27 mouse cellular contexts compared by ENCODE assay signal in the genomic region with DNA sequence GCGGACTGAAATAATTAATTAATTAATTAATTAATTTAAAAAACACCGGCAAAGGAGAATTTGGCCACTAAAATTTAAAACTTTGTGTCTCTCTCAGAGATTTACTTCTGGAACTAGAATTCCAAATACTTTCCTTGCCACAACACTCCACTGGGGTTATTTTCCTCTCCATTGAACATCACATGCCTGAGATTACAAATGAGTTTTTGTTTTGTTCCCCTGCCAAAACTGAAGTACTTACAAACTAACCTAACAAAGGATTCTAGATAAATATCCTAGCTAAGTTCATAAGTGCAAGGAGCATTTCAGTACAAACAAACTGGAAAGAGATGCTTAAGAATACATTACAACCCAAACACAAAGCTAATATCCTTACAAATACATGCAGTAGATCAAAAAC.
"Had no signal": no experiment of that assay in that cellular context is flagged by ENCODE, and none has a peak within 500 bp of the region (broad histone marks: within the 10 kb centered on the region; RNA-seq: fewer than 3 reads in every experiment).

No protein-coding gene starts in this region.

- H3K9ac ChIP-seq: heart, embryonic 13.5 days; heart, embryonic 15.5 days; hindbrain, embryonic 13.5 days; intestine, embryonic 15.5 days; kidney, embryonic 15.5 days; limb, embryonic 12.5 days; liver, embryonic 13.5 days had no signal

- H3K4me1 ChIP-seq: heart, embryonic 13.5 days; heart, embryonic 15.5 days; hindbrain, embryonic 13.5 days; intestine, embryonic 15.5 days; kidney, embryonic 15.5 days; limb, embryonic 10.5 days; limb, embryonic 12.5 days; liver, embryonic 13.5 days had no signal

- ATAC-seq: hindbrain, embryonic 16.5 days; inflammation-experienced regulatory T-cells, adult 6 months; intestine, embryonic 15.5 days; intestine, postnatal 0 days had no signal

- H3K9me3 ChIP-seq: heart, embryonic 13.5 days; heart, embryonic 15.5 days; hindbrain, embryonic 13.5 days; intestine, embryonic 15.5 days; kidney, embryonic 15.5 days; limb, embryonic 10.5 days; limb, embryonic 12.5 days; liver, embryonic 13.5 days had no signal

- H3K27ac ChIP-seq: heart, adult 2 months; heart, embryonic 13.5 days; heart, embryonic 15.5 days; hindbrain, embryonic 13.5 days; intestine, embryonic 15.5 days; kidney, embryonic 15.5 days; layer of hippocampus, adult 2 months; left cerebral cortex, adult 2 months; limb, embryonic 10.5 days; limb, embryonic 12.5 days; liver, embryonic 13.5 days had no signal

- H3K27me3 ChIP-seq: heart, embryonic 13.5 days; heart, embryonic 15.5 days; hindbrain, embryonic 13.5 days; intestine, embryonic 15.5 days; kidney, embryonic 15.5 days; limb, embryonic 12.5 days; liver, embryonic 13.5 days had no signal

- H3K4me3 ChIP-seq: heart, adult 2 months; heart, embryonic 13.5 days; heart, embryonic 15.5 days; hindbrain, embryonic 13.5 days; intestine, embryonic 15.5 days; kidney, embryonic 15.5 days; layer of hippocampus, adult 2 months; left cerebral cortex, adult 2 months; limb, embryonic 10.5 days; limb, embryonic 12.5 days; liver, embryonic 13.5 days had no signal

- DNase-seq: gastrocnemius, postnatal 14 days; gastrocnemius, postnatal 36 days; heart, adult 11 months; heart, adult 2 months; heart, postnatal 14 days; heart, postnatal 36 days; kidney, adult 18-20 months; kidney, adult 8-10 months; kidney, postnatal 10 days; kidney, postnatal 25 days; kidney, postnatal 4 days; liver; liver, embryonic 13.5 days had no signal

- H3K36me3 ChIP-seq: heart, embryonic 13.5 days; heart, embryonic 15.5 days; hindbrain, embryonic 13.5 days; intestine, embryonic 15.5 days; kidney, embryonic 15.5 days; limb, embryonic 10.5 days; limb, embryonic 12.5 days; liver, embryonic 13.5 days had no signal

- H3K4me2 ChIP-seq: heart, embryonic 11.5 days; heart, embryonic 13.5 days; heart, embryonic 15.5 days; hindbrain, embryonic 13.5 days; intestine, embryonic 15.5 days; kidney, embryonic 15.5 days; limb, embryonic 12.5 days; liver, embryonic 11.5 days; liver, embryonic 13.5 days had no signal
